Mouse (Mus musculus): Measurements from ENCODE around the gene Nfkbiz. TPM values are rescaled to one million over a fixed set of nuclear protein-coding genes. Genes with fewer than 3 reads are reported as not detected.

The Nfkbiz gene
- polyA plus RNA-seq, 1 experiment from 2014 or later, result 2.4 TPM

DNA sequence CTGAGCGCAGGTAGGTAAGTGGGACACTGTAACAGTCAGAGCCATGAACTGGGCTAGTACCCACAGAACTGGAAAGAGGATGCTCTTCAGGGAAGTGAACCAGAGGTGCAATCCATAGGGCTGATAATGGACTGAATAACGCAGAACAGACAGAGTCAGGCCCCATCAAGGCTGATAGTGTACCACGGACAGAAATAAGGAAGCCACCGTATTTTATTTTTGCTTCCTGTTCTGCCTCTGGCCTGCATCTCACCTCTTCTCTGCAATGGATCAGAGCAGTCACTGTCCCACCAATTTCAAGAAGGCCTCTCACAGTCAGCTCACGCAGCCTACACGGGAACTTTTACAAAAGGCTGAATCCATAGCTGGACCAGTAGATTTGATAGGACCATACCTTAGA lies 6.7 kb downstream of the Nfkbiz start:
- WGBS, result 86% methylated on average over 6 of the region's 6 CpGs
- H3K27ac ChIP-seq, result no peak overlapping the region

GRCm38 (mm10) chr16:55831451-55831850 lies 7.2 kb downstream of the Nfkbiz start:
- no peak overlapping the region for H3K4me2 ChIP-seq
- no peaks in the 10 kb centered on the region for H3K27me3 ChIP-seq
- no peak for ATAC-seq (replicated peaks; ENCODE audit: insufficient number of reproducible peaks, insufficient read depth, low FRiP score, low read depth)
- H3K4me1 ChIP-seq (replicated peaks), result no peaks in the 10 kb centered on the region
- H3K9me3 ChIP-seq (replicated peaks), result no peaks in the 10 kb centered on the region
- WGBS, result 77% methylated on average over 1 of the region's 1 CpGs
- no peak overlapping the region for H3K4me3 ChIP-seq
- H3K27ac ChIP-seq, result no peak overlapping the region
- H3K9ac ChIP-seq, result no peak overlapping the region
- no peaks in the 10 kb centered on the region for H3K36me3 ChIP-seq

More for the DNA sequence above, 6.7 kb downstream of the Nfkbiz start:
- H3K4me2 ChIP-seq, result no peak overlapping the region
- ATAC-seq (replicated peaks; ENCODE audit: insufficient number of reproducible peaks, insufficient read depth, low FRiP score, low read depth), result no peak
- no peaks in the 10 kb centered on the region for H3K9me3 ChIP-seq (replicated peaks)
- H3K4me1 ChIP-seq (replicated peaks), result no peaks in the 10 kb centered on the region
- H3K27me3 ChIP-seq, result no peaks in the 10 kb centered on the region
- no peaks in the 10 kb centered on the region for H3K36me3 ChIP-seq
- H3K9ac ChIP-seq, result no peak overlapping the region
- no peak overlapping the region for H3K4me3 ChIP-seq

- no peaks in the 10 kb centered on the region for H3K36me3 ChIP-seq
- H3K4me1 ChIP-seq (replicated peaks), result peaks cover 11% of the 10 kb centered on the region
- no peaks in the 10 kb centered on the region for H3K27me3 ChIP-seq
- WGBS, result 69% methylated on average over 11 of the region's 11 CpGs
- no peak overlapping the region for H3K27ac ChIP-seq
- no peak overlapping the region for H3K9ac ChIP-seq
- H3K4me2 ChIP-seq, result no peak overlapping the region
- ATAC-seq (replicated peaks; ENCODE audit: insufficient number of reproducible peaks, insufficient read depth, low FRiP score, low read depth), result no peak
- no peak overlapping the region for H3K4me3 ChIP-seq
- no peaks in the 10 kb centered on the region for H3K9me3 ChIP-seq (replicated peaks)
These were observed 15.1 kb downstream of the Nfkbiz start for GRCm38 (mm10) chr16:55823398-55824155.

DNA sequence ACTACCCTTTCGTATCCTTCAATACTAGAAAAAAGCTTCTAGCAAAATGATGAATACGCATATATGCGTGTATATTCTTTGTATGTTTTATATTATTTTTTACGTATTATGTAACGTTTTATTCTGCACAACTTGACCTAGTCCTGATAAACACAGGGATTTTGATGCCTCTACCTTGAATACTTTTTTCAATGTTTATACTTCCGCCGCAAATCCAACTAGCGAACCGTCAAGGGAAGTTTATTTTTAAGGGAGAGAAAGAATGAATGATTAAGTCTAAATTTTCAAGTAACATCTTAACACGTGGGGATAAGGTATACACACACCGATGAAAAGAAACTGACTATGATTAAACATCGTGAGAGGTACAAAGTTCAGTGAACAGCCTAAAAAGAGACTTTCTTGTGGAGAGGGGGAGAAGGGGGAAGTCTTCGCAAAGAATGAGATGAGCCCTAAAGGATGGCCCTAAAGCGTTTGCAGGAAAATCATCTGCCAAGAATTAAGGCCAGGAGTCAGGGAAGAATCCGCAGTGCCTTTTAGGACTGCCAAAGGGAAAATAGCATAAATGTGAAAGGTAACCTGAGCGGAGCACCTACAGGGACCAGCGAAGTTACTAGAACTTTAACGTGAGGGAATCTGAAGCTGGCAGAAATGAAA lies 15.8 kb downstream of the Nfkbiz start:
- Histone ChIP-seq H3K9me3 (replicated peaks) (no peaks in the 10 kb centered on the region), H3K27me3 (no peaks in the 10 kb centered on the region), H3K4me1 (replicated peaks) (peaks cover 11% of the 10 kb centered on the region), H3K4me2 (peak overlapping the region; percentile 84), H3K36me3 (no peaks in the 10 kb centered on the region; the same call in 1 of the 2 replicates), H3K27ac (peak overlapping the region; percentile 95), H3K4me3 (peak overlapping the region; percentile 97), H3K9ac (peak overlapping the region; percentile 88)
- no peak for ATAC-seq (replicated peaks; ENCODE audit: insufficient number of reproducible peaks, insufficient read depth, low FRiP score, low read depth)
- WGBS, result 43% methylated on average over 18 of the region's 18 CpGs

DNA sequence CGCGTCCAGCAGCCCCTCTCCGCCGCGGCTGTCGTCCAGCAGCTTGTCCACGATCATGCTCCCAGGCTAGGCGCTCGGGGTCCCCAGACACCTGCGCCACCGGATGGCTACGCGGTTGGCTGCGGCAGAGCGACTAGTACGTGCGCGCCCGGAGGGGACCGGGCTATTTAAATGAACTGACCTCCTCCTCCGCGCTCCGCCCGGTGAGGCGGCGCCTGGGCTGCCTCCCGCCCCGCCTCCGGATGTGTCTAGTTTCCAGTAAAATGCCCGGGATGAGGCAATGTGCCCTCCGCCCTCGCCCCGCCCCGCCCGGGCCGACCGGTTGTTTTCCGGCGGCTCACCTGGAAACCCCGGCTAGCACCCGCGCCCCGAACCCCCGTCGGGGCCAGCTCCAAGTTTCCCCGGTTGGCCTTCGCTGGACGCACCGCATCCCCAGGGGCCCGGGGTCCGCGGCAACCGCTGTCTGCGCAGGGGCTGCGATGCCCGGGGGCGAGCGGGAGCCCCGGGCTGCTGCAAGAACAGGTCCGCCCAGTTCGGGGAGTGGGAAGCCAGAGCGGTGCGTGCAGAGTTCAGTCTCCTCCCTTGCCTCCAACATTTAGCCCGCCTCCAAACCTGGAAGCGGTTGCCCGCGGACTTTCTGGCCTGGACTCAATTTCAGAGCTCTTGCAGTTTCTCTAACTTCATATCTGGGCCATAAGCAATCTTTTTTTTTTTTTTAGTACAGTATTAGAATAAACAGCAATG lies 16.5 kb downstream of the Nfkbiz start:
- peak overlapping the region; percentile 97 for H3K4me3 ChIP-seq
- peaks cover 11% of the 10 kb centered on the region for H3K4me1 ChIP-seq (replicated peaks)
- no peaks in the 10 kb centered on the region for H3K9me3 ChIP-seq (replicated peaks)
- under 1% methylated on average over 63 of the region's 67 CpGs for WGBS
- peak; percentile 96 for ATAC-seq (replicated peaks; ENCODE audit: insufficient number of reproducible peaks, insufficient read depth, low FRiP score, low read depth)
- H3K9ac ChIP-seq, result peak overlapping the region; percentile 88
- H3K4me2 ChIP-seq, result peak overlapping the region; percentile 84
- H3K36me3 ChIP-seq, result peaks cover under 1% of the 10 kb centered on the region; the same call in 1 of the 2 replicates
- no peaks in the 10 kb centered on the region for H3K27me3 ChIP-seq
- H3K27ac ChIP-seq, result peak overlapping the region; percentile 95

DNA sequence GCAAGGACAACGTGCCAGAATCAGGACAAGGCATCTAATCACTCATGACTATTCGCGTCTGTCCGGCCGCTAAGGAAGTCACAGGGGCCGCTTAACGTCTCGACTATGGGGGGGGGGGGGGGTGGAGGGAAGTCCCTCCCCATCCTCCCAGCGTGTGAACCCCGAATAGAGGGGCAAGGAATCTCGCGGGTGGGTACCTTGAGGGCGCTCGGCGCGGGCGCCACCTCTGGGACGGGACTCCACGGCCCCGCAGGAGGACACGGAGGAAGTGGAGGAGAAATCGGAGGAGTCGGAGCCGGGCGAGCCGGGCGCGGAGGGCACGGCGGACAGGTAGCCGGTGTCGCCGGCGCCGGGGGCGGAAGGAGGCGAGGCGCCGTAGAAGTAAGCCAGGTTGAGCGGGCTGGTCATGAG lies 17.1 kb downstream of the Nfkbiz start:
- no peaks in the 10 kb centered on the region for H3K27me3 ChIP-seq
- peak; percentile 33 for ATAC-seq (replicated peaks; ENCODE audit: insufficient number of reproducible peaks, insufficient read depth, low FRiP score, low read depth)
- under 1% methylated on average over 40 of the region's 40 CpGs for WGBS

DNA sequence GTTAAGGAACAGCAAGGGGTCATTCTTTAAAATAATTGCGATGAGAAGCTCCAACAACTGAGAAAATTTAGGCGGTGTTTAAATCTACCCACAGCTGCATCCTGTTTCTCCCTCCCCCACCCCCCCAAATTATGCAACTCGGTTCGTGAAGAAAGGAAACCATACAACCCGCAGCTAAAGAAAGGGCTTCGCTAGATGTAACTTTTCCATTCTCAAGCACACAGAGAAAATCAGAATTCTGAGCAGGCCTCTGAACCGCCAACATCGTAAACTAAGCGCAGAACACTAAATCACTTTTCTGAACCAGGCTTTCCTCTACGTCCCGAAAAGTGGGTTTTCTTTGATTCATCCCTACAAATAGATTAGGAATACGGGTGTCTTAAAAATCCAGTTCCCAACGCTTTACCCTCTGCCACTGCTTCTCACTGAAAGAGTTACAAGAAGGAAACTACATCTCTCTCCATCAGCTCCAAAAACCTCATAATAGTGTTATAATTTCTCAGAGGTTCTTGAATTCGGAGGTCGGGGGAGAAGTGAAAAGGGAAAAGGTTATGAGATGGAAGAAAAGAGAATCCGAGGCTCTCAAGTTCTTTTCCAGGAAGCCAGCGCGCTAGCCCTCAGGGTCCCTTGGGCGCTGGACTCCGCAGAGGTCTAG lies 17.7 kb downstream of the Nfkbiz start:
- peak overlapping the region; percentile 84 for H3K4me2 ChIP-seq
- peaks cover 11% of the 10 kb centered on the region for H3K4me1 ChIP-seq (replicated peaks)
- peak overlapping the region; percentile 88 for H3K9ac ChIP-seq
- no peaks in the 10 kb centered on the region for H3K9me3 ChIP-seq (replicated peaks)
- H3K27me3 ChIP-seq, result no peaks in the 10 kb centered on the region
- H3K27ac ChIP-seq, result peak overlapping the region; percentile 95
- peaks cover 12% of the 10 kb centered on the region for H3K36me3 ChIP-seq
- ATAC-seq (replicated peaks; ENCODE audit: insufficient number of reproducible peaks, insufficient read depth, low FRiP score, low read depth), result no peak
- WGBS, result 19% methylated on average over 20 of the region's 20 CpGs
- H3K4me3 ChIP-seq, result peak overlapping the region; percentile 97

More for the DNA sequence above, 17.1 kb downstream of the Nfkbiz start:
- Histone ChIP-seq H3K36me3 (peaks cover 7% of the 10 kb centered on the region), H3K9me3 (replicated peaks) (no peaks in the 10 kb centered on the region), H3K4me1 (replicated peaks) (peaks cover 11% of the 10 kb centered on the region), H3K9ac (peak overlapping the region; percentile 88), H3K4me2 (peak overlapping the region; percentile 84), H3K27ac (peak overlapping the region; percentile 95), H3K4me3 (peak overlapping the region; percentile 97)

DNA sequence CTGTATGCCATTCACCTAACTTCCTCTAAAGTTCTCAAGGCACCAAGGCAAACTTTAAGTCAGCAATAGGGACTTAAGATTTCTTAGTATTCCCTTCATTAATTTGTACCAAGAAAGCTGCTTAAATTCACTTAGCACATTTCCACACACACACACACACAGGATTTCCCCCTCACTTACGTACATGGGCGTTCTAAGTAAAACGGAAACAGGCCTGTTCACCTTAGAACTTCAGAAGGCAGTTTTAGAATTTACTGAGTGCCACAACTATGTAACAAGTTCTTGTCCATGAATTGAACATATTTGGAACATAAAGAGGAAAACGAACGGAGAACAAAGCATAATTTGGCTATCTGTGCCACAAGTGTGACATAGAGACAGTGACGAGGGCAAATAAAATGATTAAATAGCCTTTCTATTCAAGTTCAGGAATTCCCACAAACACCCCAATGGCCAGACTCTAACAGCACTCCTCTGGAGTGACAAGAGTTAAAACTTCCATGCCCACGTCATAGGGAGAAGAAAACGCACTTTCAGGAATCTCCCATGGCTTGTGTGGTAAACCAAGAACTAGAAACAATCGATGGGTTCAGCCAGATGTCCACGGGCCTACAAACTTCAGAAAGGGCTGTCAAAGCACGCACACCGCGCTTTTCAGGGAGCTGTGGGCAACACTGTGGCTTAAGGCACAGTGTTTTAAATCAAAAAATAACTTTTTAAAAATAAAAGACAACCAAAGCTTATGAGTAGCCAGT lies 18.4 kb downstream of the Nfkbiz start:
- 44% methylated on average over 13 of the region's 13 CpGs for WGBS
- ATAC-seq (replicated peaks; ENCODE audit: insufficient number of reproducible peaks, insufficient read depth, low FRiP score, low read depth), result no peak
- peak overlapping the region; percentile 88; the same call in 1 of the 2 replicates for H3K9ac ChIP-seq
- no peaks in the 10 kb centered on the region for H3K9me3 ChIP-seq (replicated peaks)
- H3K36me3 ChIP-seq, result peaks cover 19% of the 10 kb centered on the region
- H3K4me2 ChIP-seq, result peak overlapping the region; percentile 84
- peak overlapping the region; percentile 95 for H3K27ac ChIP-seq
- H3K4me1 ChIP-seq (replicated peaks), result peaks cover 11% of the 10 kb centered on the region
- peak overlapping the region; percentile 97 for H3K4me3 ChIP-seq
- H3K27me3 ChIP-seq, result no peaks in the 10 kb centered on the region

GRCm38 (mm10) chr16:55819186-55819861 lies 19.4 kb downstream of the Nfkbiz start:
- ATAC-seq (replicated peaks; ENCODE audit: insufficient number of reproducible peaks, insufficient read depth, low FRiP score, low read depth), result no peak
- H3K36me3 ChIP-seq, result peaks cover 28% of the 10 kb centered on the region
- peaks cover 11% of the 10 kb centered on the region for H3K4me1 ChIP-seq (replicated peaks)
- H3K4me3 ChIP-seq, result peak overlapping the region; percentile 97
- peak overlapping the region; percentile 38 for H3K9ac ChIP-seq
- H3K9me3 ChIP-seq (replicated peaks), result no peaks in the 10 kb centered on the region
- H3K27ac ChIP-seq, result 0 out of 2 replicates have a peak overlapping the region, but pooled peaks have one; percentile 95
- WGBS, result 41% methylated on average over 15 of the region's 15 CpGs
- H3K27me3 ChIP-seq, result no peaks in the 10 kb centered on the region
- H3K4me2 ChIP-seq, result peak overlapping the region; percentile 84

Measured in heart, embryonic 15.5 days (tissue).